Mouse (Mus musculus): ENCODE data around the gene Dbil5. TPM values are rescaled to one million over a fixed set of nuclear protein-coding genes. Genes with fewer than 3 reads are reported as not detected.

The Dbil5 gene
- polyA plus RNA-seq, 1 experiment: 0.76 TPM

GRCm38 (mm10) chr11:76253145-76253917, 35.9 kb downstream of the Dbil5 start:
- TF ChIP-seq CTCF (IDR thresholded peaks at IDR 0.05; ENCODE audit: insufficient read depth, low read length): peak; percentile 94
- TF ChIP-seq POLR2A (IDR thresholded peaks at IDR 0.05; ENCODE audit: borderline replicate concordance, extremely low read depth, low read depth, low read length): no peak
- WGBS: 40% methylated on average over 5 of the region's 5 CpGs
- peak; percentile 84 for DNase-seq

GRCm38 (mm10) chr11:76253918-76254264, 36.5 kb downstream of the Dbil5 start:
- H3K4me3 ChIP-seq (replicated peaks; ENCODE audit: extremely low read depth, low read depth, low read length): no peak overlapping the region
- DNase-seq: no peak
- no peaks in the 10 kb centered on the region; the same call in 1 of the 2 replicates for H3K4me1 ChIP-seq (ENCODE audit: control insufficient read depth, insufficient read depth, low read length)
- TF ChIP-seq POLR2A (IDR thresholded peaks at IDR 0.05; ENCODE audit: borderline replicate concordance, extremely low read depth, low read depth, low read length) (no peak), CTCF (IDR thresholded peaks at IDR 0.05; ENCODE audit: insufficient read depth, low read length) (no peak)
- 72% methylated on average over 4 of the region's 4 CpGs for WGBS

More at GRCm38 (mm10) chr11:76253145-76253917, 35.9 kb downstream of the Dbil5 start:
- Histone ChIP-seq H3K4me3 (replicated peaks; ENCODE audit: extremely low read depth, low read depth, low read length) (no peak overlapping the region), H3K4me1 (ENCODE audit: control insufficient read depth, insufficient read depth, low read length) (no peaks in the 10 kb centered on the region; the same call in 1 of the 2 replicates)

- Histone ChIP-seq H3K4me1 (ENCODE audit: control insufficient read depth, insufficient read depth, low read length) (no peaks in the 10 kb centered on the region; the same call in 1 of the 2 replicates), H3K4me3 (replicated peaks; ENCODE audit: extremely low read depth, low read depth, low read length) (no peak overlapping the region)
- TF ChIP-seq CTCF (IDR thresholded peaks at IDR 0.05; ENCODE audit: insufficient read depth, low read length) (no peak), POLR2A (IDR thresholded peaks at IDR 0.05; ENCODE audit: borderline replicate concordance, extremely low read depth, low read depth, low read length) (no peak)
- no peak for DNase-seq
- 43% methylated on average over 4 of the region's 4 CpGs for WGBS
These were observed 38.1 kb downstream of the Dbil5 start for GRCm38 (mm10) chr11:76255431-76256001.

GRCm38 (mm10) chr11:76256129-76256528, 38.7 kb downstream of the Dbil5 start:
- peaks cover 4% of the 10 kb centered on the region; the same call in 1 of the 2 replicates for H3K4me1 ChIP-seq (ENCODE audit: control insufficient read depth, insufficient read depth, low read length)
- no peak for DNase-seq
- TF ChIP-seq POLR2A (IDR thresholded peaks at IDR 0.05; ENCODE audit: borderline replicate concordance, extremely low read depth, low read depth, low read length) (no peak), CTCF (IDR thresholded peaks at IDR 0.05; ENCODE audit: insufficient read depth, low read length) (no peak)
- WGBS: 46% methylated on average over 5 of the region's 5 CpGs
- H3K4me3 ChIP-seq (replicated peaks; ENCODE audit: extremely low read depth, low read depth, low read length): no peak overlapping the region

GRCm38 (mm10) chr11:76257386-76257785, 40.0 kb downstream of the Dbil5 start:
- no peak overlapping the region for H3K4me3 ChIP-seq (replicated peaks; ENCODE audit: extremely low read depth, low read depth, low read length)
- H3K4me1 ChIP-seq (ENCODE audit: control insufficient read depth, insufficient read depth, low read length): peaks cover 4% of the 10 kb centered on the region; the same call in 1 of the 2 replicates
- no peak for TF ChIP-seq CTCF (IDR thresholded peaks at IDR 0.05; ENCODE audit: insufficient read depth, low read length)
- TF ChIP-seq POLR2A (IDR thresholded peaks at IDR 0.05; ENCODE audit: borderline replicate concordance, extremely low read depth, low read depth, low read length): no peak
- 77% methylated on average over 4 of the region's 4 CpGs for WGBS
- DNase-seq: no peak

GRCm38 (mm10) chr11:76258511-76258910, 41.1 kb downstream of the Dbil5 start:
- Histone ChIP-seq H3K4me3 (replicated peaks; ENCODE audit: extremely low read depth, low read depth, low read length) (no peak overlapping the region), H3K4me1 (ENCODE audit: control insufficient read depth, insufficient read depth, low read length) (peaks cover 4% of the 10 kb centered on the region; the same call in 1 of the 2 replicates)
- DNase-seq: no peak
- TF ChIP-seq CTCF (IDR thresholded peaks at IDR 0.05; ENCODE audit: insufficient read depth, low read length): no peak
- 78% methylated on average over 6 of the region's 6 CpGs for whole genome bisulfite sequencing

- TF ChIP-seq POLR2A (IDR thresholded peaks at IDR 0.05; ENCODE audit: borderline replicate concordance, extremely low read depth, low read depth, low read length): no peak
- no peak for TF ChIP-seq CTCF (IDR thresholded peaks at IDR 0.05; ENCODE audit: insufficient read depth, low read length)
- no peak for DNase-seq
- H3K4me1 ChIP-seq (ENCODE audit: control insufficient read depth, insufficient read depth, low read length): 0 out of 2 replicates have a peak, but pooled peaks cover 4% of the 10 kb centered on the region
- no peak overlapping the region for H3K4me3 ChIP-seq (replicated peaks; ENCODE audit: extremely low read depth, low read depth, low read length)
- WGBS: 82% methylated on average over 10 of the region's 10 CpGs
These were observed 43.0 kb downstream of the Dbil5 start for GRCm38 (mm10) chr11:76260208-76261050.

- TF ChIP-seq POLR2A (IDR thresholded peaks at IDR 0.05; ENCODE audit: borderline replicate concordance, extremely low read depth, low read depth, low read length): no peak
- no peak for TF ChIP-seq CTCF (IDR thresholded peaks at IDR 0.05; ENCODE audit: insufficient read depth, low read length)
- 0 out of 2 replicates have a peak, but pooled peaks cover 4% of the 10 kb centered on the region for H3K4me1 ChIP-seq (ENCODE audit: control insufficient read depth, insufficient read depth, low read length)
- 41% methylated on average over 12 of the region's 12 CpGs for WGBS
- no peak overlapping the region for H3K4me3 ChIP-seq (replicated peaks; ENCODE audit: extremely low read depth, low read depth, low read length)
- no peak for DNase-seq
These were observed 43.8 kb downstream of the Dbil5 start for GRCm38 (mm10) chr11:76261224-76261623.

- no peak overlapping the region for H3K4me3 ChIP-seq (replicated peaks; ENCODE audit: extremely low read depth, low read depth, low read length)
- 0 out of 2 replicates have a peak, but pooled peaks cover 4% of the 10 kb centered on the region for H3K4me1 ChIP-seq (ENCODE audit: control insufficient read depth, insufficient read depth, low read length)
- DNase-seq: no peak
- TF ChIP-seq POLR2A (IDR thresholded peaks at IDR 0.05; ENCODE audit: borderline replicate concordance, extremely low read depth, low read depth, low read length) (no peak), CTCF (IDR thresholded peaks at IDR 0.05; ENCODE audit: insufficient read depth, low read length) (no peak)
- 46% methylated on average over 19 of the region's 19 CpGs for WGBS
These were observed 45.4 kb downstream of the Dbil5 start for GRCm38 (mm10) chr11:76262611-76263351.
